Mouse (Mus musculus): ENCODE results near the gene A230072I06Rik.

A230072I06Rik gene

GRCm38 (mm10) chr8:12278663-12279312 lies at the start of gene A230072I06Rik:
A230072I06Rik (plus strand) TSS chr8:12278819.
- DNase-seq (ENCODE audit: low read depth, low spot score) = peak; percentile 49

- peak; percentile 55 for DNase-seq (ENCODE audit: low read depth, low spot score)
Observed at GRCm38 (mm10) chr8:12234039-12234438, 44.6 kb upstream of the A230072I06Rik start.

GRCm38 (mm10) chr8:12238775-12239174 lies 39.8 kb upstream of the A230072I06Rik start:
- DNase-seq (ENCODE audit: low read depth, low spot score) = no peak

DNA sequence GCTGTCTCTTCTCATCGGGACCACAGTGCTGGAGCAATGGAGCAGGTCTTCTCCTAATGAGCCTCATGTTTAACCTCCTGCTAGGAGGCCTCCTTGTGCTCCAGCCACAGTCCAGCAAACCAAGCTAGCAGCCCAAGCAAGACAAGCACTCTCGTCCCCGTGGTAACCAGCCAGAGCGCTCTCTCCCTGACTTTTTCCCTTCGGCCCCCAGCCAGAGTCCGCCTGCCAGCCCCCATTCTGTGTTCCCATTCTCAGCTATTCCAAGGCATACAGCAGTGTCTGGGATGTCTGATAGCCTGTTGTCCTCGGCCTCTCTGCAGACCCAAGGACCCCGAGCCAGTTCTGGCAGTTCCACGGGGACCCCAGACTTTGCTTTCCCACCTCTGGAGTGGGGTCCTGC lies 38.5 kb upstream of the A230072I06Rik start:
- no peak for DNase-seq (ENCODE audit: low read depth, low spot score)

DNA sequence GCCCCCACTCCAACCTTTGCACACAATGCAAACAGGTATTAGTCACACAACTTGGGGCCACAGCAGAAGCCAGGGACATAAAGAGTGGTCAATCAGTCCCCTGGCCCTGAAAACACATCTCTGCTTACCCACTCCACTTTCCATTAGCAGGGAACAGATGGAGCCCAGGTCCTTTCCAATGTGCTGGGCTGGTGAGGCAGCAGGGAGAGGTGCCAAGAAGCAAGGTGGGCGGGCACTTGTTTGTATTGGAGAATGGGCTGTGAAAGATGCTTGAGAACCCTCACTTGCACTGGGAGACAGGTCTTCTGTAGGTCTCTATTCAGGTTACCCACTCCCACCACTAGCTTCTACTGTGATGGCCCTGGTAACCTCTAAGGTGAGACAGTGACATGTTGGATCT lies 34.9 kb upstream of the A230072I06Rik start:
- DNase-seq (ENCODE audit: low read depth, low spot score) = no peak

GRCm38 (mm10) chr8:12259890-12260289 lies 18.7 kb upstream of the A230072I06Rik start:
- no peak for DNase-seq (ENCODE audit: low read depth, low spot score)

GRCm38 (mm10) chr8:12260476-12261029 lies 18.1 kb upstream of the A230072I06Rik start:
- DNase-seq (ENCODE audit: low read depth, low spot score) = no peak

GRCm38 (mm10) chr8:12261556-12261955 lies 17.1 kb upstream of the A230072I06Rik start:
- DNase-seq (ENCODE audit: low read depth, low spot score) = no peak

GRCm38 (mm10) chr8:12264996-12265395 lies 13.6 kb upstream of the A230072I06Rik start:
- DNase-seq (ENCODE audit: low read depth, low spot score) = no peak

GRCm38 (mm10) chr8:12267863-12268262 lies 10.8 kb upstream of the A230072I06Rik start:
- no peak for DNase-seq (ENCODE audit: low read depth, low spot score)

GRCm38 (mm10) chr8:12268306-12268829 lies 10.3 kb upstream of the A230072I06Rik start:
- DNase-seq (ENCODE audit: low read depth, low spot score) = no peak

- DNase-seq (ENCODE audit: low read depth, low spot score) = no peak
Observed at GRCm38 (mm10) chr8:12279482-12280192, 1.0 kb downstream of the A230072I06Rik start.

DNA sequence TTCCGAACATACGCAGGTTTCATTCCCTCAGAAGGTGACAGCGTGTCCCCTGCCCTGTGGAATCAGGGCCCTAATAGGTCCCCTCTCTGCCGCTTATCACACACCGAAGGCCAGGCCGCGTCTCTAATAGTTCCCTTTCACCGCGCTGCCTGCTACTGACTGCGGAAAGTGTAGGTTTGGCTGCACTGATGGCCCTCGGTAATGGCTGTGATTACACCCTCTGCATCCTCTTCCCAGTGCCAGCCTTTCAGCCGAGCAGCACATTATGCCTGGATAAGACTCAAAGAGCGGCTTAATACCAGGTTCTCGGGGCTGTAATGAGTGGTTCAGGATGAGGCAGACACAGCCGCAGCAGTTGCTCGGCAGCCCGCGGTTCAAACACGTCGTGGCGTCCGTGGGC lies 3.5 kb downstream of the A230072I06Rik start:
- DNase-seq (ENCODE audit: low read depth, low spot score) = no peak

- no peak for DNase-seq (ENCODE audit: low read depth, low spot score)
Observed at GRCm38 (mm10) chr8:12290551-12290950, 11.9 kb downstream of the A230072I06Rik start.

- DNase-seq (ENCODE audit: low read depth, low spot score) = no peak
Observed at GRCm38 (mm10) chr8:12298326-12298950, 19.8 kb downstream of the A230072I06Rik start.

GRCm38 (mm10) chr8:12301998-12302397 lies 23.4 kb downstream of the A230072I06Rik start:
- no peak for DNase-seq (ENCODE audit: low read depth, low spot score)

GRCm38 (mm10) chr8:12312975-12313734 lies 34.5 kb downstream of the A230072I06Rik start:
- peak; percentile 46 for DNase-seq (ENCODE audit: low read depth, low spot score)

DNA sequence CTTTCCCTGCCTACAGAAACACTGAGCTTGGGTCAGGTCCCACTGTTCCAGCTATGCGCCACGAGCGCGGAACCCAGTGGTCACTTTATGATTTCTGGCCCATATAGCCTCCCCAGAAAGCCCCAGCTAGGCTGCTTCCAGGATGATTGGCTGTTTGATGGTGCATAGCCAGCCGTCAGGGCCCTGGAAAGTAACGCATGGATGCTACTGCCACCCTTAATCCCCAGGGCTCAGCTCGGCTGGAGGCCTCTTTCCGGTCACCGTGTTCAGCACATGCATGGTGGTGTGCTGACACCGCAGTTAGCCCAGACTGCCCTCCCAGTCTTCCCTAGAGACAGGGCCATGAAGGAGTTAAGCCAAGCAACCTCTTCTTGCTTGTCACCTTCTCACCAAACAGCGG lies 35.6 kb downstream of the A230072I06Rik start:
- DNase-seq (ENCODE audit: low read depth, low spot score) = no peak

- DNase-seq (ENCODE audit: low read depth, low spot score) = no peak
Observed at GRCm38 (mm10) chr8:12315177-12315576, 36.6 kb downstream of the A230072I06Rik start.

DNA sequence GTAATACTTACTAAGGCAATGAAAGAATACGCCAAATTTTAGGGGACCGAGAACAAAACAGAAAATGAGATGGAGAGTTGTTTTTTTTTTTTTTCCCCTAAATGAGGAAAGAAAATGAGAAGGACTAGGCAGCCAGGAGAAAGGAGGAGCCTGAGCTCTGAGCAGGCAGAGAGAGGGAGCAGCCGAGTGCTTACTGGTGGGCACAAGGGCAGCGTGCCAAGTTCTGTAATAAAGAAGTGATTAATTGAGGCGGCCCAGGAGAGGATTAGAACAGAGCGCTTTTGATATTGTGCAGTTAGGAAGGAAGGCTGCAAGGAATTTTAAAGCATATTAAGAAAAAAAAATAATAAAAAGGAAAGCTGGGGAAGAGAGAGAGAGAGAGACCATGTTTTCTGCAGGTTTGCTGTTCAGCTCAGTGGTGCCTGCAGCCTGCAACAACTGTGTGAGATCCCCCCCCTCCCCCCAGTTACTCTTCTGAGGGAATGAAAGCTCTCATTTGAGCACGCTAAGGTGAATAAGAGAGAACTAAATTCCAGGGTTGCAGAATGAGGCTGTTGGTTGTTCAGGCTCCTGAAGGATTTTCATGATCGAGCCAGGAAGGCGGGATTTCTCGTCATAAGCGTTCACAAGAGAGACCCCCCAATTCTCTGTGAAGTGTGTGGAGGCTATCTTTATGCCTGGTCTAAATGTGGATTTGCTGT lies 41.3 kb downstream of the A230072I06Rik start:
- no peak for DNase-seq (ENCODE audit: low read depth, low spot score)

DNA sequence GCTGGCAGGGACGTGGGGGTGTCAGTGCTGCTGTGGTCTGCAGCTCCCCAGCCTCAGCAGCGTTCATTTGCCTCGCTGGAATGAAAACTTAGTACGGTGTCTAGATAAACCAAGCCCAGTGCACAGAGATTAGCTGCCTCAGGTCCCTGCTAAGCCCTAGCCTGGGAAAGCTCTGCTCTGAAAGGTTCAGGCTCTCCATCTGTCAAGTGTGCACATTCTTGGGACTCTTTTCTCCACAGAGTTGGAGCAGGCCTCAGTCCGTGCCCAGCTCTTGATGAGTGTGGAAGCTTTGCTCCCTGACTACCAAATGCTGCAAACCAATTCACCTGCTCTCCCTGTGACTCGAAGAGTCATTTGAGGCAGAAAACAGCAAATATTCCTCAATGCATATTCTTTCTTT lies 43.5 kb downstream of the A230072I06Rik start:
- no peak for DNase-seq (ENCODE audit: low read depth, low spot score)
